Mouse (Mus musculus): ENCODE data around the gene Nin.
A peak's percentile ranks its signal among the peaks of the same experiment; 100 is the strongest.

Gene Nin

GRCm38 (mm10) chr12:70015936-70016335, 97.6 kb downstream of the Nin start:
- DNase-seq (ENCODE audit: low spot score), result no peak

- no peak for DNase-seq (ENCODE audit: low spot score)
Observed at GRCm38 (mm10) chr12:70011681-70012080, 101.8 kb downstream of the Nin start.

DNA sequence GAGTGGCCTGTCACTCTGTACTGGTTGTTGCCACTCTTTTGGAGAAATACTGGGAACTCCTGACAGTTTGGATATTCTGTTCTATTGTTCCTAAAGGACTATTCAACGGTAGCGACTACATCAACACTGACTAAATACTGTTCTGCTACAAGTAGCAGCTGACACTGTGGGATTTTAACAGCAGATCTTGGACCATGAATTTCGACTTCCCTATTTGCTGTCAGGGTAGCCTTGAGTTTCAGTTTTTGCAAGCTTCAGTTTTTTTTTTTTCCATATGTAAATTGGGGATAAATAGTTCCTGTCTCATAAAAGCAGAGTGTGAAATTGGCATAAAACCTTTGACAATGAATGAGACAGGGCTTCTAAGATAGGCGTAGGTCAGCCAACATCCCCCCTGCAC, 103.2 kb downstream of the Nin start:
- no peak for DNase-seq (ENCODE audit: low spot score)

GRCm38 (mm10) chr12:70005103-70005502, 108.4 kb downstream of the Nin start:
- no peak for DNase-seq (ENCODE audit: low spot score)

GRCm38 (mm10) chr12:69998186-69998983, 115.1 kb downstream of the Nin start:
- DNase-seq (ENCODE audit: low spot score), result no peak

GRCm38 (mm10) chr12:69995382-69995781, 118.1 kb downstream of the Nin start:
- no peak for DNase-seq (ENCODE audit: low spot score)

DNA sequence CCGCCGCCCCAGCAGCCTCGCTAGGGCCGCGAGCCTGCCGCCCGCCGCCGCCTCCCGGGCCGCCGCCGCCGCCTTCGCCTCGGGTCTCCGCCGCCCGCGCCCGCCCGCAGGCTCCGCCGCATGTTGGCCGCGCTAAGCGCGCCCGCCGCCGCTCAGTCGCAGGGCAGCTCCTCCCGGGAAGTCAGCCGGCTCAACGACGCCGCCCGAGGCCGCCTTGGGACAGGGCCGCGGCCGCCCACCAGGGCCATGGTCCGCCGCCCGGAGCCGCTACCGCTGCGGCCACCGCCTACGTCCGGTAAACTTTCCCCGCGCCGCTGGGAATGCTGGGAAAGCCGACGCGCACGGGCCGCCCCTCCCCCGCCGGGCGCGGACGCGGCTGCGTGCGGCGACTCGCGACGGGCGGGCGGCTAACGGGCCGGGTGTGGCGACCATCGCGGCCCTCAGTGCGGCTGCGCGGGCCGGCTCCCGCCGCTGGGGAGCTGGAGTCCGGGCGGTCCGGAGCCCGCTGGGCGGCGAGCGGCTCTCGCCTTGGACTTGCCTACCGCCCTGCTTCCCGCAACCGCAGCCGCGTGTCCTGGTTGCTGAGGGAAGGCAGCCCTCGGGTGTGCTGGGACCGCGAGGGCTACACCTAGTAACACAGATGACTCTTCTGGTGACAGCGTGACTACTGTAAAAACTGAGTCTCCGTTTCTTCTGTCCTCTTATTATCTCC, 126.6 kb downstream of the Nin start, which contains the start of gene Sav1:
Gene Sav1 (minus strand): TSS at position 217 of the 712 bp plus-strand sequence.
- peak; percentile 81 for DNase-seq (ENCODE audit: low spot score)

DNA sequence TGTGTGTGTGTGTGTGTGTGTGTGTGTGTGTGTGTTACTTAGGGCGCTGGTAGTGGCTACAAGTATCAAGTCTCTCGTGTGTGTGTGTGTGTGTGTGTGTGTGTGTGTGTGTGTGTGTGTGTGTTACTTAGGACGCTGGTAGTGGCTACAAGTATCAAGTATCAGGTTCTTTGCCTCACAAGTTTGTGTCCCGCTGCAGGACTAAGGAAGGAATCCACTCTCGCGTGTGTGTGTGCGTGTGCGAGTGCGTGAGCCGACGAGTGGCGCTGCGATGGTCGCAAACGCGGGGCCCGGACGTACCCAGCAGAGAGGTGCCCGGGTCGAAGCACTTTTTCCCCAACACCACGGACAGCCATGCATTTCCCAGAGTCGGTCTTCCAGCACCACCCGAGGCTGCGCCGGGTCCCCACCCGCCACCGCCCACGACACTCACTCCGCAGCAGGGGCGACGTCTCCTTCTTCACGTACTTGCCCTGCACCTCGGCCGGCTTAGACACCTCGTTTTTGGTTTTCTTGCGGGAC, 127.2 kb downstream of the Nin start:
- DNase-seq (ENCODE audit: low spot score), result peak; percentile 18

DNA sequence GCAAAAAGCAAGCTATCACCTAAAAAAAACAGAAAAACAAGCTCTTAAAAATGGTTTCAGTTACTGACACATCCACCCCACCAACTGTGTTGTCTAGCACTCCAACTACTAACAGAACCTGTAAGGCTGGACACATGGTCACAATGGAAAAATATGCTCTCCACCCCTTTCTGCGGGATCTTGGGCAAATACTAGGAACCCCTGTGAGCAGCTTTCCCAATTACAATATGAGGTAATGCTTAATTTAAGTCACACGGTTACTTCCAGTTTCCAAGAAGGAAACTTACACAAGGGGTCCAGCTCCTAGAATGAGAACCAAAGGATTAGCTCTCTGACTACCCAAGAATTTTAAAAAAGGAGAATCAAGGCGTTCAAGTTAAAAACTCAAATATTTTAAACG, 128.0 kb downstream of the Nin start:
- DNase-seq (ENCODE audit: low spot score), result no peak

GRCm38 (mm10) chr12:69982874-69983273, 130.6 kb downstream of the Nin start:
- DNase-seq (ENCODE audit: low spot score), result no peak

DNA sequence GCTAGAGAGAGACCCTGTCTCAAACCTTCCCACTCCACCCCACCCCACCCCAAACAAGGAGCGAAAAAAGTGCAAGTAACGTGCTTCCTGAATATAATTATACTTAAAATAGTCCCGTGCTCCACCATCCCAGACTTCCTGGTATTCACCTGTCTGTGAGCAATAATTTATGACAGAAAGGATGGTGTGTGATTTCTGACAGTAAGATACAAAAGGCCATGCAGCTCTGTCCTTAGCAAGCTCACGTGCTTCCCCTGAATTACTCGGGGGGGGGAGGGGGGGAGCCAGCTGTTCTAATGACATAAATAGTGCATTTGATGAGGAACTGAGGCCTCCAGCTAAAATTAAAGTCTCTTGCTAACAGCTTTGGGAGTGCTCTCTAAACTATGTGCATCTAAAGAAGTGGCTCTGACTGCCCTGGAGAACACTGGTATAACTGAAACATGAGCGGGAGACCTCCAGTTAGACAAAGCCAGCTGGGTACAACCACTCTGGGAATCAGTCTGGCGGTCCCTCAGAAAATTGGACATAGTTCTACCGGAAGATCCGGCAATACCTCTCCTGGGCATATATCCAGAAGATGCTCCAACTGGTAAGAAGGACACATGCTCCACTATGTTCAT, 136.0 kb downstream of the Nin start:
- DNase-seq (ENCODE audit: low spot score), result no peak

GRCm38 (mm10) chr12:69976688-69977087, 136.8 kb downstream of the Nin start:
- DNase-seq (ENCODE audit: low spot score), result no peak

- no peak for DNase-seq (ENCODE audit: low spot score)
Observed at GRCm38 (mm10) chr12:69973666-69974065, 139.9 kb downstream of the Nin start.

GRCm38 (mm10) chr12:69968154-69968553, 145.4 kb downstream of the Nin start:
- DNase-seq (ENCODE audit: low spot score), result no peak

DNA sequence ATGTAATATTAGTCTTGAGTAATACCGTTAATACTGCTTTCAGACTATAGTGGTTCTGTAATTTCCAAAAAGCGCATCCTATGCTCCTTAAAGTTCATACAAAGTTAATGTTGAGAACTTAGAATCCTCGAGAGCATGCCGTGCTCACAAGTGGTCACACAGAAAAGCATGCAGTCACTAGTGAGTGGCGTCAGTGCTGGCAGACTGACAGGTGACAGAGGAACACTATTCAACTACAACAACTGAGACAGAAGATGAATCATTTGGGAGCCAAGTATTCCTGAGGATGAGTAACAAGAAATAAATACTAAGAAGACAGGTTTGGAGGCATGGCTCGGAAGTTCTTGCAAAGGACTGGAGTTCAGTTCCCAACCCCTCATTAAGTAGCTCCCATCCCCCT, 146.4 kb downstream of the Nin start:
- DNase-seq (ENCODE audit: low spot score), result no peak

- DNase-seq (ENCODE audit: low spot score), result peak; percentile 17
Observed at GRCm38 (mm10) chr12:69966071-69966470, 147.4 kb downstream of the Nin start.

DNA sequence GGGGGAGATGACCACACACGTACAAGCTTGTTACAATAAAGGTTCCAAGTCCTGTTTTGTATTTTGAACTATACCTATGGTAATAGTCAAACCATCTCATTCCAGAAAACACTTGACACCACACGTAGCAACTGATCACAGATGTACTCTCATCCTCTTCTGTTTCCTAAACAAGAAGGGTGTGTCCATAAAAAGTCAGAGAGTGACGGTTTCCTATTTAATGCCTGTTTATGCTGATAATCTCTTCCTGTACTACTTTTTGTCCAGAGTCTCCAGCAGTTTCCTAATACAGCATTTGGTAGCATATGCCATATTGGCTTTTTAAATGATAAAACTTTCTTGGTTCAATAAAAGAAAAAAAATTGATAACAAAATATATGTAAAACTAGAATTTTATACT, 147.9 kb downstream of the Nin start:
- DNase-seq (ENCODE audit: low spot score), result no peak

DNA sequence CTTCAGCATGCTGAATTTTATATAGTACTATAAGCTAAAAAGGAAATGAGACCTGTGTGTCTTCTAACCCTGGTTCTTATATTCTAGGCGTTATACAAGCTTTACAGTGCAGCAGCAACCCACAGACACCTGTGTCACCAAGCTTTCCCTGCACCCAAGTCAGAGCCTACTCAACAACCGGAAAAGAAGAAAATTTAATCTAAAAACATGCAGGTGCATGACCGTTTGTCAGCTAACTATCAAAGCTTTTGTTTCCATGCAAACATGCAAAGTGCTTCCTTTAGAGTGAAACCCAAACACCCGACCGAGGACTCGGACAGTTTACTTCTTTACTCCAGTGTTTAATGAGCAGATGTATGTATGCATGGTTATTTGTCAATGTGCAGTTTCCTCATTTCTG, 150.4 kb downstream of the Nin start:
- DNase-seq (ENCODE audit: low spot score), result no peak

GRCm38 (mm10) chr12:69962468-69962867, 151.0 kb downstream of the Nin start:
- DNase-seq (ENCODE audit: low spot score), result peak; percentile 26

Measured in ovary, postnatal 14 days (tissue).